Mouse (Mus musculus) gastrocnemius, adult 18-20 months (tissue): ENCODE data around the gene Nfib. TPM values are rescaled to one million over a fixed set of nuclear protein-coding genes. Genes with fewer than 3 reads are reported as not detected.
A peak's percentile ranks its signal among the peaks of the same experiment; 100 is the strongest.

ENCODE experiments used
- DNase-seq: peaks from one replicate; pipeline ENCODE4 v3.0.0; 2021; ENCODE audit warnings: low spot score
- total RNA-seq, 2 experiments: library from RNA; stranded (reverse); gene quantifications; 2 replicates each; pipeline ENCODE4 v1.2.3; 2021

Nfib gene
- total RNA-seq, 2 experiments from 2014 or later = 83.1 to 87.8 TPM

DNA sequence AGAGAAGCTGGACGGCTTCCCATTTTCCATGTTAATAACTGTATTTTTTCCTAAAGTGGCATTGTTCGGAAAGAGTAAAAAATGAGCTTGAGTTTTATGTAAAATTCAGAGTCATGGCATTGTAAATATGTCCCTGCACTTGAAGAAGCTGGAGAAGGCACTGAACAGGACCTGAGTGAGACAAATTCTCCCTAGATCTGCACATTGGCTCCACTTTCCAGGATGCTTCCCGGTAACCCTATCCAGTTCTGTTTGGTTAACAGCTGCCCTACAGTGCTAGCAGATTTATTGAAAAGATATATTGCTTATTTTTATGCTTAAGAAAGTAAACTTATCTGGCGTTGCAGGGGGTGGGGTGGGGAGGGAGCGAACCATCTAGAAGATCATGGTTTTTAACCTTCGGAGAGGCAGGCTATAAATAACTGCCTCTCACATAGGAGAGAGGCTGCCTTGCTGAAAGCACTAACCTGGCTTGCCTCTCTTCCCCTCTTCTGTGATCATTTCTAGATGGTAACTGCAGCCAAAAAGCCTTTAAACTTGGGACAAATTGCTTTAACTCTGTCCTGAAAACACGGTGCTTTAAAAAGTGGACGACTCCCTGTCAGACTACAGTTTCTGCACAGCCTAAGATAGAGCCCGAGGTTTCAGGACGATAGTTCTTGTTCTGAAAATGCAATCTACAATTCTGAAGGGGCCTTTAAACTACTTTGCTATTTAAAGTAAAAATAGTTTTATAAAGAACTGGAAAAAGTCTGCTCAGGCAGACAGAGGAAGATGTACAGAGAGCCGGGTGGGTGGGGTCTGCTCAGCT lies 394.4 kb downstream of the Nfib start:
- DNase-seq = no peak

DNA sequence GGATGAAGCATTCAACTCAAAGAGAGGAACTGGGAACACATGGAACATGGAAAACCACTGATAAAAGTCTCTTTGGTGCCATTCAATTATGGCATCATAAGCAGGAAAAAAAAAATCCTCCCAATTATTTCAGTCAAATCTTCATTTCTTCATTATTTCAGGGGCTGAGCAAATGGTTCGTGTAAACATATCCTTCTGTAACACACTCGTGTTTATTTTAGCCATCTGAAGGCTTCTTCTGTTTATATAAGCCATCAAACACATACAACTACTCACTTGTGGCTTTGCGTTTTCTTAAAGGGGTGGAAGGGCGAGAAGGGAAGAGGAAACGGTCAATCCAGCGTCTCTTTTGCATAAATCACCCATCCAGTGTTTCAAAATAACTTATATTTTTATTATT lies 399.5 kb downstream of the Nfib start:
- DNase-seq = no peak

- DNase-seq = peak; percentile 50
These were observed 401.2 kb downstream of the Nfib start for GRCm38 (mm10) chr4:82304148-82304871.

DNA sequence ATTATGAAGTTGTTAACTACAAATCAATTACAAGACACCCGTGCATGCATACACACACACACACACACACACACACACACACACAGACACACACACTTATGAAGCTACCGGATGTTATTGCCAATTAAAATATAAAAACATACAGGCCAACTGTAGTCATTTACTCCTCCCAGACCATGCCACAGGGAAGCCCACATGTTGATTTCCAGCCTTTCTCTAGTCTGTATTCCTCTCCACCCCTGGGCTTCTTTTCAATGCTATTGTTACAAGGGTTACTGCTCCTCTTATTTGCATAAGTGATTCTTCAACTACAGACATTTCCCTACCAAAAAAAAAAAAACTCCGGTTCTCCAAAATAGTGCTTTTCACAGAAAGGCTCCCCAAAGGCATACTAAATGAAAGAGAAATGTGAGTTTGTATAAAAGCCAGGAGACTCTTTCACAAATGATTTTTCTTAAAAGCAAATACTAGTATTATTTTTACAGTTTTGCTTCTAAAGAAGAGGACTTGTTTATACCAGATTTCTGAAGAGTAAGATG lies 402.1 kb downstream of the Nfib start:
- no peak for DNase-seq

- DNase-seq = no peak
These were observed 402.6 kb downstream of the Nfib start for GRCm38 (mm10) chr4:82302901-82303300.

DNA sequence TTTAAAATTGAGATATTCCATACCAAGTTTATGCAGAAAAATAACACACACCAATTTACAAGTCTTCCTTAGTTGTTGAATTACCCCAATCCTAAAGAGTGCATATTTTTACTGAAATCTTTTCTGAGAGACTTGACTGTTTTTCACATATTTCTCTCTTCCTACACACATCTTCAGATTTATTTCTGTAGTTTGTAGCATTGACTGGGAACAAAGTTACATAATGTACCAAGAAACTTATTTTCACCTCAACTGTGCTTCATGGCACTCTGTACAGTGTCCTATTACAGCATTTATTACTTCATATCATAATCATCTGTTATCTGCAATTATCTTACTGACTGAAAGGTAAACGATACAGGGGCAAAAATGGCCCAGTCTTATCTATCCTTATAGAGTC lies 406.9 kb downstream of the Nfib start:
- DNase-seq = no peak

GRCm38 (mm10) chr4:82297562-82297961 lies 408.0 kb downstream of the Nfib start:
- DNase-seq = no peak

DNA sequence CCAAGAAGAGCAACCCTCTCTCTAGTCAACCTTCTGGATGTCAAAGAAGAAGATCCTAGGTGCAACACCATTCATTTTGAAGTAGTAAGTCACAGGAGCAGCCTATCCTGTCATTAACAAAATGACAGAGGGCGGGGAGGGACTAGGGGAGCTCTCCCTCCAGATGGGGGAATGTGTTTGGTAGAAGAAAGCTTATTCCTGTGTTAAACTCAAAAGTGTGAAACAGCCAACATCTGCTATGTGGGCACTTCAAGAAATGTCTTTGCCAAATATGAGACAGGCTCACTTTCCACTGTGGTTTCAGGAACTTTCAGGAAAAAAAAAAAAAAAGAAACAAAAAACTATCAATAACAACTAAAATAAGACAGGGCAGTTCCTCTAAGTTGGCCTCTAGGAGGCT lies 411.5 kb downstream of the Nfib start:
- DNase-seq = no peak

DNA sequence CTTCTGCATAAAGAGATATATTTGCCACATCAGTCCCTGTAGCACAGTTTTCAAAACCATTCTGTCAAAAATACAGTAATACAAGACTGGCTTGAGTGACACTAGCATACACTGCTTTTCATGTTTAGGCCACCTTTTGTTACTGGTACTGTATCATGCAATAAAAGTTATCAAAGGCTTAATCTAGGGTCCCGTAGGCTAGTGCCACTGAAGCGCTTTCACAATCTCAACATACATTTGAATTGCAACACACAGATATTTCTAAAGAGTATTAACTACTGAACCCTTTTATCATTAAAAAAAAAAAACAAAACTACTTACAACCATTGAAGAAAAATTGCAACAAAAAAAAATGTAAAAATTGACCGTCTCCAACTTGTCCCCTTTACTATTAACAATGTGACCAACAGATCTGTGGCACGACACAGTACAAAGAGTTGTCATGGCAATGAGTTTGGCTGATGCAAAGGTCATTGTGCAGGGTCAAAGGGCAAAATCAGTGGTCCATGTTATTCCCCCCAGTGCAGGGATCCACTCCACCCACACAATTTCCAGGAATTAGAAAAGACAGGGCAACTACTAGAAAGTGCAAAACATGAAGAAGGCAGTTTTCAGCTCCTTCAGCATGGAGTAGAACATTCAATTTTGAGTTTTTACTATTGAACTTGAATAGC lies 414.2 kb downstream of the Nfib start:
- DNase-seq = no peak

DNA sequence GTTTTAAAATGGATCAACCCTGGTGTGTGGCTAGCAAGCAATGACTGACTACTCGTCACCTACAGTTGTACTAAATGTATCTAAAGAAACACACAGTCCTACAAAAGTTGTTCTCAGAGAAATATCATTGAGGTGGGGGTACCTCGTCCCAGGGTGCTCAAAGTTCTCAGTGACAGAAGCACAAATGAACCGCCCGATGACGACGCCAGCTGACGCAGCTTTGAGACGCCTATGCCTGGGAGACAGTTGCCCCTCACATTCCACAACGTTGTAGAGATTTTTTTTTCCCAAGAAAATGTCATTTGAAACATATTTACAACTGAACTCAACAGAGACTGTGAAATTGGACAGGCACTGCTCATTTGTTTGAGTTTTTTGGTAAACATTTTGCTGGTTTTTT lies 414.9 kb downstream of the Nfib start:
- DNase-seq = no peak

- no peak for DNase-seq
These were observed 416.0 kb downstream of the Nfib start for GRCm38 (mm10) chr4:82289596-82289995.

- no peak for DNase-seq
These were observed 417.4 kb downstream of the Nfib start for GRCm38 (mm10) chr4:82288138-82288537.

DNA sequence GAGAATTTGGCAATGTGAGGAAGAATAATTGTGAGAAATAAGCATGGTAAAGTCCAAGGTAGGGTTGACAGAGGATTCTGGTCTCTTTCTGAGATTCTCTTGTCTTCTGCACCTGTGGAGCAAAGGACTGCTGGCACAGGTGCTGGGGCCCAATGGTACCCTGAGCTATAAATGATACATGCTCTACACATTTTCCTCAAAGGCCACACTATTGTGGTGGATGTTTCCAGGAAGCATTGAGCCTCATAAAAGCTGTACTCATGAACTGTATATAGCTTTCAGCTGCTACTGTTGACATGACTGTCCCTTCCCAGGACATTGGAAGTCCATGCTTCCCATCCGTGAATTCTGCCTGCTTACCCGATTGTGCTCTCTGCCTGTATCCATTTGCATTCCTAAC lies 418.1 kb downstream of the Nfib start:
- no peak for DNase-seq

DNA sequence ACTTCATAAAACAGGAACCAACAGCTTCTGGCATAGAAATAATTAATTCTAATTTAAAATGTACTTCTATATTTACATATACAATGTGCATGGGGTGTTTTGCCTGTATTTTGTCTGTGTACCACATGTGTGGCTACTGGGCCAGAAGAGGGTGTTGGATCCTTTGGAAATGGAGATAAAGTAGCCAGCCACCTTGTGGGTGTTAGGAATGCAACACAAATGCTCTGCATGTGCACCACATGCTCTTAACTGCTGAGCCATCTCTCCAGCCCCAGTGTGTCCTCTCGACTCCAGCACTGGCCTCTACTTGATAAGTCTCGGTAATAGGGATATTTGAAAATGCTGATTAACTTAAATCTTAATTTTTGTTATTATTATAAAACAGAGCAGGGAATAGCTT lies 418.6 kb downstream of the Nfib start:
- no peak for DNase-seq

GRCm38 (mm10) chr4:82283536-82283935 lies 422.0 kb downstream of the Nfib start:
- DNase-seq = no peak

GRCm38 (mm10) chr4:82275996-82276395 lies 429.6 kb downstream of the Nfib start:
- DNase-seq = no peak

DNA sequence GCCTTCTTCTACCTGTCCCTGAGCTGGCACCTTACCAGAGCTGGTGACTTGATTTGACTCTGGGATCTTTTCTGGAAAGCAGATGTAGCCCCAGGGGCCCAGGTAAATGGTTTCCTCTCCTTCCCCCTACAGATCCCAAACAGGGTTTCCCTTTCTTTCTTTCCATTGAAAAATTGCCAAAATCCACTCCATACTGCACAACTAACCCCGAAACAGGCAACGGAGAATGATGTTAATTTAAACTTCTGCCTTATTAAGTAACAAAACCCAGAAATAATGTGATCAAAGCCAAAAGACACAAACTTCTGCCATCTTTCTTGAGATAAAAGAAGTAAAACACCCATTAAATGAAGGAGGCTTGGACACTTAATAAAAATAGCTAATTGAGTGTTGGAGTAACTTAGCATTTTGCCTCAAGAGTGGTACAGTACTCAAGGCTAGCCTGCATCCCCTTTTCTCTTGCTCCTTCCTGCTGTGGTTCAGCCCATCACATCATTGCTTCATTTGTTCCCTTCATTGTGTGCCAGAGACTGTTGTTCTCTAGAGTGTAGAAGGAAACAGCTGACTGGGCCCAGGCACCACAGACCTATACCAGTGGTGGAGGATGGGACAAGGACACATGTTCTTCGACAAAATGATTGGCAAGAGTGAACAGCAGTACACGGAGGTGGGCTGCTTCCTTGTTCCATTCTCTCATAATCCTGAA lies 432.3 kb downstream of the Nfib start:
- DNase-seq = no peak

DNA sequence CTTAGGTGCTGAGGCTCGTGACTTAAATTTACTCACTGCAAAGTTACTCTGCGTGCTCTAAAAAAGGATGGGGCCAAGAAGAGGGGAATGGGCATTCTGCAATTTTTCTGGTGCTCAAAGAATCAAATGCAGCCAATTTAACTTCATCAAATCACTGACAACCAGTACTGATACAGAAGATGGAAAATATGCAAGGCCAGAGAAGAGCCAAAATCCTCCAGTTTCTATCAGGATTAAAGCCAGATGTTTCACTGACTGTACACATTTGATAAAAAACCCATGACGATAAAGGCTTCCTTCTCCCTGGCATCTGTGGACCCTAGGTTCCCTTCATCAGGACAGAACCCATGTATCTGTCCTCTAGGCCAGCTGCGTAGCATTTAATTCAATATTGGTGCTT lies 433.5 kb downstream of the Nfib start:
- DNase-seq = no peak

GRCm38 (mm10) chr4:82271547-82271946 lies 434.0 kb downstream of the Nfib start:
- no peak for DNase-seq

DNA sequence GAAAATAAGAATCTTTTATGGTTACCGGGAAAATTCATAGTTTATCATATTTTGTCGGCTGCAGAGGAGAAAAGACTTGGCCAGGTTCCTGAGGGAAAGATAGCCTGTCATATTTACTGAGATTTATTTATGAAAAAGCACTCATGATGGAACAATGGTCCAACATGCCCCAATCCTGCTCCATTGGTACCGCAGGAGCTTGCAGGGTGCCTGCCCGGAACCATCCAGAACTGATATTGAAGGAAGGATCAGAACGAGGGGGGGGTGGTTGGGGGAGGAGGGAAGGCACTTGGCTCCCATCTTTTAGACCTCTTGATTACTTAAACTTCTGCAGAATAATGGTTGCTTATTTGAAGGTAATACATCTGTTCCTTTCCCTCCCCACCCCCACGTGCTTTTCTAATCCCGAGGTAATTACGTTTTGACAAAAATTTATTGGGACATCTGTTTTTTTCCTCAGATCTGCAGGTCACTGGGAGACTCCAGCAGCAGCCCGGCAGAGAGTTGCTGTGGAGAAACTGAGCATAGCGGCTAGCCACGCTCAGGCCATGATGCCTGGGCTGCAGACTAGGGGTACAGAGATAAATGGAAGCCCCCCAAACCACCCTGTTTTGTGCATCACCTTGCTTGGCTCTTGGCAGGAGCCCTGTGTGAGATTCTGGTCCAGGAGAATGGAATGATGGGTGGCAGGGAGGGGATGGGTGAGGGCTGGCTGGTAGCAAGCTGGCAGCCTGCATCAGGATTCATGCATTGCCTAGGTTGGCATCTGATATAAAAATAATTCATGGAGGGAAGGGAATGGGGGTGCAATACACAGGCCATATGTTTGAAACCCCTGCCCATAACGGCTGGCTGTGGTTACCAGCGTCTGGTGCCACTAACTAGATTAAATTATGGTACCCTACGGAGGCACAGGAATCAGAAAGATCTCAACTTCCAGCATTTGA lies 437.4 kb downstream of the Nfib start:
- no peak for DNase-seq
